Mouse (Mus musculus): ENCODE measurements around the gene Fgd5. TPM values are rescaled to one million over a fixed set of nuclear protein-coding genes. Genes with fewer than 3 reads are reported as not detected.
"Not testable (repeated sequence)": the region's sequence is repeated elsewhere in the genome, so short reads cannot be mapped to it uniquely, and the experiment has no call there.

Fgd5 gene
- total RNA-seq (2021), result 10 to 100 TPM; 24.8 to 26.4 TPM

DNA sequence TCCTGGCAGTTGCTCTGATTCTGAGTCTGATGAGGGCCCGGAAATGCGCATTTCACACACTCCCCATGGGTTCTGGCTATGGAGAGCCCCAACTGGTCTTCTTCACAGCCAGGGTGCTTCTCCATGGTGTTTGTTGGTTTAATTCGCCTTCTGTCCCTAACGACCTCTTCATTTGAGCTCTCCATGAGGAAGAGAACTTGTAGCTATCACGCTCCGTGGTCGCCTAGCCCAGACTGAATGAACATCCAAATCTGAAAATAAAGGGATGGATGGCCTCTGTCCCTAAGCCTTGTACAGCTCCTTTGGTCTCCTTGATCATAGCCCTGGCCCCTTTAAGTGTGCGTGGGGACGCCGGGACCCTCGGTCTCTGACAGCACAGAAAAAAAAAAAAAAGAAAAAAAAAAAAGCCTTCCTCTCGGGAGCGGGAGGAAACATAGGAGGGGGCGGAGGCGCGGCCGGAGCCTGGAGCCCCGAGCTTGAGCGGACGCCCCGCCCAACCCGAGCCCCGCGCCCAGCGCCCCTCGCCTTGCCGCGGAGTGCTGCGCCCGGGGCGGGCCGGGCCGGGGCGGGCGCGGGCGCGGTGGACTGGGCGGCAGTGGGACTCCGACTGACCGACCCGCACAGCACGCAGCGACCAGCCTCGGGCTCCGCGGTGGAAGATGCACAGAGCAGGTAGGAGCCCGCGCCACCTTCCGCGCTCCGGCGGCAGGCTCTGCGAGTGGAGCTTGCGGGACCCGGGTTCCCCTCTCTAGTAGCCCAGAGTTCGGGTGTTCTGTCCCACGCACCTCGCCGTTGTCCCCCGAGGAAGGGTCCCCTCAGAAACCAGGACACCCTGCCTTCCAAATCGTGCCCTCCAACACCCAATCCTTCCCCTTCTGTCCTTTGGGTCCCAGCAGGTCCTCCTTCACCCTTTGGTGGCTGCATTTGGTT, at the start of gene Fgd5:
Gene Fgd5, plus strand, starts transcription at position 508 of the 930 bp plus-strand sequence.
- peak; percentile 65 for DNase-seq

DNA sequence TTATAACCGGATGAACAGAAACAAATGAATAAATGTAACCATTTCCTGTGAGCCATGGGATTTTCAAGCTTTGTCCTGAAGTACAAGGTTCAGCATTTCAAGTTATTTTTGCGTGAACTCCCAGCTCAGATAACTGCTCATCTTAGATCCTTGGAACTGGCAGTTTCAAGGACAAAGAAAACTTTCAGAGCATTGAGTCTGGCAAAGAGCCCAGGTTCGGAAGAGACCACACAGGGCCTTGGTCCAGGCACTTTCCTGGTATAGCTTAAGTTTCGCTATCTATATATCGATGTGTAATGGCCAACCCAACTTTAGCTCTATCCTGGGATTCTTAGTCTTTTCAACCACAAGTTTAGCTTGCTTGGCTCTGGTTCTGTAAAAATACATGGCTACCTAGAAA, 47.4 kb upstream of the Fgd5 start:
- DNase-seq, result no peak

DNA sequence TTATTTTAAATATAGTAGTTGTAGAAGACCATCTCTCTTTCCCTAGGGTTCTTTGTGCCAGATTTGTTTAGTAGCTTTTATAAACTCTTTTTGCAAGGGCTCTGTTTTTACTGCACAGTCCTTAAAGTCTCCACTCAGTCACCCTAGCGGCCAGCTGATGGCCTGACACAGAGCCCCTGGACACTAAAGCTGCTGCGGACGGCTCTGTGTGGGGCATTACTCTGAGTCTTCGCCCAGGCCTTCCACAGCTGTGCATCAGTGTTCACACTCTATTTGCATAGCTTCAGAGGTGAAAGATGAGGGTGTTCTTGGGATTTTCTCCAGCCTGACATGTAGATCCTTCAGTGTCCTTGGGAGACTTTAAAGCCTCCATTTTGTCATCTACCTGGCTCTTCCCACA, 40.2 kb upstream of the Fgd5 start:
- no peak for DNase-seq

DNA sequence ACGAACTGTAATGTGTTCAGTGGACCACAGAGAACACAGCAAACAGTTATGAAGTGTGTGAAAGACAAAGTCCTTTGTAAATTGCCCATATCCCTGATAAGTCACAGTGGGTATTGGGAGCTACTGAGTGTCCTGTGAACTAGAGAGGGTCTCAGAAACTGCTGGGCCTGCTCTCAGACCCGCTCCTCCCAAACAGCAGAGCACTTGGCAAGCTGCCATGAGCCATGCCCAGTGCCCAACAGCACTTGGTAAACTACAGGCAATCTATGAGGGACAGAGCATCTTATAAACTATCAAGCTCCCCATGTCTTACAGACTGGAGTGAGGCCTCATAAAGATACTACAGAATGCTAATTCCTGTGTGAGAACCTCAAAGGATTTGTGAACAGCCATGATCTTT, 30.3 kb upstream of the Fgd5 start:
- DNase-seq, result peak; percentile 21

DNA sequence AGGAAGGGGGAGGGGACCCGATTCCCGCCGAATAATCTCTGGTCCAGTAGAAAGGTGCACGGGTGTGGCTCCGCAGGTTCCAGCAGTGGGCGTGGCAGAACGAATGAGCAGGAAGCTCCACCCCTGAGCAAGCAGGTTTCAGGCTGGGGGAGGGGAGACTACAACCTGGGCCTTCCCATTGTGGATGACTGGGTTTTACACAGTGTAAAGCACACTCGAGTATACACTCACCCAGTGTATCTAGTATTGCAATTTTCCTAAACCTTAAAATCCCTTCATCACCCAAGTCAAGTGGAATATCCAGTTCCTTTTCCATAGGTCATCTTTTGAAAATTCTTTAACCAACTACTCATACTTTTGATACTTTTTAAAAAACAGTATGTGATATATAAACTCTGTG, 20.7 kb upstream of the Fgd5 start:
- not testable (repeated sequence) for DNase-seq

DNA sequence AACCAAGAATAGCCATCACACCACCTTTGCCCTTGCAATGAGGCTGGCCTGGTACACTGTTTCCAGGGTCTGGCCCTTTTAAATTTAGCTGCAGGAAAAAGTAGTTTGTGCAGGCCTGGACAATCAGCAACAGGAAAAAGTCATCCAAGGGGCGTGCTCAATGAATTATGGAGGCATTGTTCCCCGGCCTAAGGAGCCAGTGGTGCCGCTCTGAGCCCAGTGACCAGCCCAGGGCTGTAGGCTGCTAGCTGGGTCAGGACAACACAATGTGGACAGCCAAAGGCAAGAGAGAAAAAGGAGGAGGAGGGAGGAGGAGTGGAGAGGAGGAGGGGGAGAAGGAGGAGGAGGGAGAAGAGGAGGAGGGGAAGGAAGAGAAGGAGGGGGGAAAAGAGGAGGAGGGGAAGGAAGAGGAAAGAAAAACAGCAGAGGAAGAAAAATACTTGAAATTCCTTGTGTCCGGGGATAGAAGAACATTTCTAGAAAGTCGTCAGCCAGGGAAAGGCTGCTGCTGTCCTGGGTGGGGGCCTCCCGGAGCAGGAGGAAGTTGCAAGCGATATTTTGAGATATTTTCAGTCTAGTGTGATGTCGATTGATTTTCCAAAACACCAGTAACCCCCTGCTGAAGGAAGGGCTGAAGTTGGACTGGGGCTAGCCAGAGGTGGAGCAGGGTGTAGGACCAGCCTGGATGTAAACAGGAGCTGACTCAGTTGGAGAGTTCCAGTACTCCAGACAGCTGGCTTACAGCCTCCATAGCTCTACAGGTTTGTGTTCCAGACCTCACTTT, 18.5 kb upstream of the Fgd5 start:
- DNase-seq, result peak; percentile 56

DNA sequence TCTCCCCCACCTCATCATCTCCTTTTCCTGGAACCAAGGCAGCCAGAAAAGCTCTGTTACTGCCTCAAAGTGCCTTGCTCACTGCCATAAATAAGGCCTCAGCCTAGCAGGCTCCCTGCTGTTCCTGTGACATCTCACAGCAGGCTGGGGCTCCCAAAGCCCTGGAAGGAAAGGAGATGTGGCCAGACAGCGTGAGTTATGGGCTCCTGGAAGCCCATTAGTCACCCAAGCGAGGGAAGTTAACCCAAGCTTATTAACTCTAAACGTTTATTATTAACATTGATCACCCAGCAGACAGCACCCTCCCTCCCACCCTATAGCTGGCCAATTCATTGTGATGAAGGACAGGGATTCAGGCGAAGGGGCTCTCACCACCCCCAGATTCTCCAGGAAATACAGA, 15.2 kb upstream of the Fgd5 start:
- no peak for DNase-seq

DNA sequence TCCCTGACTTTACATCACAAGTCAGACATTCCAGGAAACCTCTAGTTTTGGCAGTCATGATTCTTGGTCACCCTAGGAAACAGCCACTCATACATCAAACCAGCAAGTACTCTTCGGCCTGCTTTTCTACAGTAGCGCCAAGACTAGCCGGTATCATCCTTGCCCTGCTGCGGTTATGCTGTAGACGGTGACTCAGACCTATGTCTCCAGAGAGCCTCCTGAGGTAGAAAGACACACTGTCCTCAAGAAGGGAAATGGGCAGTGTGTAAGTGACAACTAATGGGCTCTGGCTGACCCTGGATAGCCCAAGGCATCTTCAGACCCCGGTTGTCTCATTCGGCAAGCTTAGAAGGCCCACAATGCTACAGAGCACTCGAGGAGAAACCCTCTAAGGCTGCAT, 13.6 kb upstream of the Fgd5 start:
- DNase-seq, result no peak

DNA sequence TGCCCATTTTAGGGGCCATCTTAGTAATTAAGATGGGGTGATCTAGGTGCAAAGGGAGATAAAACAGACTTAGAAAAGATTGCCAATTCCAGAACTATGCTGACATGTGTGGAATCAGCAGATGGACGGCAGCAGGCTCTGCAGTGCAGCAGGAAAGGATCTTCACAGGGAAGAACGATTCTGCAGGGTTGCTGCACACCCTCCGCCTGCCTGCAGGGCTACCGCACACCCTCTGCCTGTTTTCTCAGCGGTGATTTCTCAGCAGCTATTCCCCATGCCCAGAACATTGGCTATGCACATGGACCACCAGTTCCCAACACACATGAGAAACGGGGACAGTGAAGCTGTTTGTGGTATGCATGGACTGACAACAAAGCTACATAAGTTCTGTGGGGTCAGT, 12.7 kb upstream of the Fgd5 start:
- no peak for DNase-seq

DNA sequence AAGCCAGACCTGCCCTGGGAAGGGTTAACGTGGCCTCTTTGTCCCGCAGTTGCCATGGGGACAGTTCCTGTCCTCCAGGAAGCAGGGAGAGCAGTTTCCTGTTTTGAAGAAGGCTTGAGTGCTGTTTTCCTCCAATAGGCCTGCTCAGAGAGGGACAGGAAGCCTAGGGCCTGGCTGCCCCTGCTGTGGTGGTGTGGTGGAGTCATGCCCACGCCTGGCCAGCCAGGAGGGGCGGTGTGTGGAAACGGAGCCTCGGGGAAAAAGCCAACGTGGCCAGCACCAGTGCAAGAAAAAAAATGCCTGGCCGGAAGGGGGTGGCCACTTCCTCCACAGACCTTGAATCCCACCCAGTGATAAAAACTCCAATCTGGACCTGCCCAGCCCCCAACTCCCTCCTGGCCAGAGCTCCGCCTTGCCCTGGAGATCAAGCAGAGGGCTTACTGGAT, 6.5 kb upstream of the Fgd5 start:
- peak; percentile 75 for DNase-seq

DNA sequence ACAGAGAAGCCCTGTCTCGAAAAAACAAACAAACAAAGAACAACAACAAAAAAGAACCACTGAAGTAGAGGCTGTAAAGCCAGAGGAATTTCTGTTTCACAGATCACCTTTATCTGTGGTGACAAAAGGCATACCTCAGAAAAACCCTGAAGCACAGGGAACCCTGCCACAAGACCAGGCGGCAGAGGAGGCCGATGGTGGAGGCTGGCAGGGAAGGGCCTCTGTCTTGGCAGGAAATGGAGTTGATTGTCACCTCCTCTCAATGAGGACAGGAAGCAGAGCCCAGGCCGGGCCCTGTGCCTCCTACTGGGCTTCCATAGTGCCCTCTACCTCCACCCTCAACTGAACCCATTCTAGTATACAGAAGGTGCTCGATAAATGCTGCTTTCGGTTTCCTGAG, 4.7 kb upstream of the Fgd5 start:
- DNase-seq, result no peak

DNA sequence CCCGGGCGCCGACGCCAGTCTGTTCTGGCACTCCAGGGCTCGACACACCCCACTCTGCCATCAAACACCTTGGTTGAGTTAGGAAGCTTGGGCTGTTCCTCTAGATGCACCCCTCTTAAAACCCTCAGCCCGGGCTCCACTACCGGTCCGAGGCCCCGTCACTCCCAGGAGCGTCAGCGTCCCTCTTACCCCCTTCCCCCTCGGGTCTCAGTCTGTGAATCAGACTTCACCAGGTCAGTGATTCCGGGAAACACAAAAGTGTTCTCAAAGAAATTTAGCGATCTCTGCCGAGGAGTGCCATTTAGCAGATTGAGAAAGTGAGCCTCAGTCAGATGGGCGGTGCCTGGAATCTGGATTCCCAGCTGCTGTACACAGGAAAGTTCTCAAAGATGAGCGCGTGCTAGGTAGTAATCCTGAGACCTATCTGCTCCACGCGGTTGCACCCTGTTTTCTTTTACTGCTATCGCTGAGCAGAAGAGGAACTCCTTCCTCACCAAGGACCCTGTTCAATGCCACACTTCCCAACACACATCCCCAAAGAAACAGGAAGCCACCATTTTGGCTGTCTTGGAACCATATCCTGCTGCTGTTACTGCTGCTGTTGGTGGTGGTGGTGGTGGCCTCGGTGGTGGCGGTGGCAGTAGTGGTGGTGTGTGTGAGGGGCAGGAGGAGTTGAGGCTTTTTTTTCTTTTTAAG, 771 bp downstream of the Fgd5 start:
- DNase-seq, result no peak

DNA sequence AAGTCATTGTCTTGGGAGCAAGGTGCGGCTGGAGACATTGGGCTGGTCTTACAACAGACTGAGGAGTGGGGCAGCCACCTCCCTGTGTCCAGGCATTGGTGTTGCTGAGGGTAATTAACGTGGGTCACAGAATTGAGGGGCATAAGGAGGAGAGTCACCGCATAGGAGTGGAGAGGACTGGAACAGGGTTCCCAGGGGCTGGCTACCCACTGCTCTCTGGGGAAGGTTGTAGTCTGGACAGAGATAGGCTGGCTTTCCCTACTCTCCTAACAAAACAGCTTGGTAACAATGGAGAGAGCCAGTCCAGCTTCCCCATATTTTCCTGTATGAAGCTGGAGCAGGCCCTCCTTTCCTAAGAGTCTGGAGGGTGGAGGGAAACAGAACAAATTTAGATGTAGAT, 1.3 kb downstream of the Fgd5 start:
- no peak for DNase-seq

DNA sequence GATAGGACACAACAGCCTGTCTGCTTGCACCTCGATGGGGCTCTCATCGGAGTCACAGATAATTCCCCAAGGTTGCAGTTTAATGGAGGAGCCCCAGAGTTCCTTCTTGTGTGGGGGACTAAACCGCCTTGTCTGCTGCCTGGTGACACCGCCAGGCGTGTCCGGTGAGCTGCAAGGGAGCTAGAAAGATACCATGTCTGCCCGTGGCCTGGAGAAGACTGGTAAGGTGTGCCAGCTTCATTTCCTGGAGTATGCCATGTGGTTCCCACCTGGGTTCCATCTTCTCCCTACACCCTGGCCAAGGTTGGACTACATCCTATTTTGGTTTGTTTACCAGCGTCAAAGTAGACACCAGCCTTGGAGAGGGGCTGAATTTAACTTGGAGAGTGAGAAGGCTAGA, 11.4 kb downstream of the Fgd5 start:
- no peak for DNase-seq

DNA sequence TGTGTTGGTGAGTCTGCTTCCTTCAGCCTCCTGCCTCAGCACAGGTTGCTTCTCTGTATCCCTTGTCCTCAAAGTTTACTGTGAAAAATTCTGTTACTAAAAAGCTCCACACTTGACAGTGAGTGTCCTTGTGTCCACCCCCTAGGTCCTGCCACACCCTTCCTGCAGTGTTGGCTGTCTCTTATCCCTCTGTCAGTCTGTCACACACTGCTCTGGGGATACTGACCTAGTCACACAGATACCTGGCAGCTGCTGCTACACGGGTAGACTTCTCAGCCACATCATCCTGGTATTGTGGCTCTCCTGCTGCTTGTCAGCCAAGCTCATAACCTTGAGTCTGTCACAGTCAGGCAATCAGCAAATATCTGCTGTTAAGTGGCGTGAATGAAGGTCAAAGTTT, 14.1 kb downstream of the Fgd5 start:
- no peak for DNase-seq

DNA sequence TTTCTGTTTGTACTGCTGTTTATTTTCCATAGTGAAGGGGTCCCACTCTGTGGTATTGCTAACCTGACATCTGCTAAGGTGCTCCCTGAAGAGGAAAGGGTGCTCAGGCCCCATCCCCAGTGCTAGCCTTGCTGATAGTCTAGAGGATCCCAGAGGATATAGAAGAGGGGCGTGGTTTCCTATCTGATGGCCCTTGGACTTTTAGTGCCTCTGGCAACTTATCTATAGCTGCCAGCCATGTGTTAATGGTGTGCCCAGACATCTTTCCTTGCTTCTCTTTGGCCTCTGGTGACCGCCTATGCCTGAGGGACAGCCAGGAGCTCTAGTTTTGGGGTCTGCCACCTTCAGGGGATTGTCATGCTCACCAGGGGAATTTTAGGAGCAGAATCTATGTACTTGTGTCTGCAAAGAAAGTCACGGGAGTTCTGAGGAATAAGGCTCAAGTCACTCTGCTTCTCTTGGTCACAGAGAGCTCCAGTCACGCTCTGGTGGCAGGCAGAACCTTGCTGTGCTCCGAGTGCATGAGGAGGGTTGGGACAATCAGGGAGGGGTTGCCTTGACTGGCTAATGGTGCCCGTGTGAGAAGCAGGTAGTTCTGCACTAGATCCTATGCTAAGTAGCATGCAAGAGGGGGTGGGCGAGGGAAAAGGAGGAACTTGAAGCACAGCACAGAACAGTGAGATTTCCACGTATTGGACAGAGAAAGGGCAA, 15.3 kb downstream of the Fgd5 start:
- no peak for DNase-seq

DNA sequence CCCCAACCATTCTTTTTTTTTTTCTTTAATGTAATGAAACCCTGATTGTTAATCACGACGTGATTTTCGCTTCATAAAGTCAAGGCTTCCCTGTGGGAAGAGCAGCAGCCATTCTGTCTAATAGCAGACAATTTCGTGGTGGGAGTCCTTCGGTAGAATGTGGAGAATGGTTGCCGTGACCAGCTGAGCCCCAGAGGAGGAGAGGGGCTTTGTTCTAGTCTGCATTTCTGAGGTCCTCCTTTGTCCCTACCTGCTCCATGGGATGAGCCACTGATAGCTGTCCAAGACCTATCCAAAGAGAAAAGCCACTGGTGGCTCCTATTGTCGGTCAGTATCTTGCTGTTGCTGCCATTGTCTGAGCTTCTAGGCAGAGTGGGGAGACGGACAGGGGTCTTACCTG, 17.4 kb downstream of the Fgd5 start:
- no peak for DNase-seq

DNA sequence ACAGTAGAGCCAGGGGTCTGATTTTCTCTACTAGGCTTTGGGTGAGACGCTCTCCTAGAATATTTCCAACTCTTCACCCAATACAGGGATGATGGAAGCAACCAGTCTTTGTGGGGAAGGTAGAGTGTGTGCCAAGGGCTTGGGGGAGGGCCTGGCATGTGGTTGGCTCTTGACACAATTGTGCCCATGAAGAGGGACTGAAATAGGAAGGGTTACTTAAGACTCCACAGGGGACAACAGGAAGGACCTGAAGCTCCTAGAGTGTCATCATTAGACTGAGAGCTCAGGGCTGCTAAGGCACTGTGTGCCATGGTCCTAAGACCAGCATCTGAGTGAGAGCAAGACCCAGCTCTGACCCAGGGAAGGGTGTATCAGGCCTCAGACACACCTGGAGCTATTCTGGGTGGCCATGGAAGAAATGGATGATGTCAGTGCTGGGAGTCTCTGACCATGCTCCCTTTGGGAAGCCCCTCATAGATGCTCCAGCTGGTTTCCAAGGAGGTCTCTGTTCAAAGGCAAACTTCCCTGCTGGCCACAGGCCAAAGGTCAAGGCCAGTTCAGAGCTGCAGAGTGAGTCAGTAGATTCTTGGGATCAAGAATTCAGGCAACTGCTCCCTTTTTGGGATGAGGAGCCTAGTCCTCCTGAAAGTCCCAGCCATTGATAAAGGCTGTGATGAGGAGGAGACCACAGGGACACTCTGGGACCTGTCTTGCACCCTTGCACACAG, 24.0 kb downstream of the Fgd5 start:
- peak; percentile 29 for DNase-seq

DNA sequence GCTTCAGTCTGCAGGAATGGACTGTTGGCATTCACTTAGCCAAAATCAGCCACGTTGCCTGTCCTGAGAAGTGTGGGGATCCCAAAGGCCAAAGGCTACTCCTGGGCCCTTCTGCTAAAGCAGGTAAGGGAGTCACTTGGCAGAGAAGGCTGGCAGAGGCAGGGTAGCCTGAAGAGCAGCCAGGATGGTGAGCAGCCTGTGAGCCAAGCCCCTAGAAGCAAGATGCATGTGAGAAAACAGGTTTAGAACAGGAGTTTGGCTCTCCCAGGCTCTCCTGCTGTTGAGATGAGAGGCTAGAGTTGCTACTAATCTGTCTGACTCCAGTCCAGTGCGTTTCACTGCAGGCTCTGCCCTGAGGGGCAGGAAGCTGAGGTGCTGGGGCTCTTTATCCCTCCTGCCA, 25.0 kb downstream of the Fgd5 start:
- no peak for DNase-seq

DNA sequence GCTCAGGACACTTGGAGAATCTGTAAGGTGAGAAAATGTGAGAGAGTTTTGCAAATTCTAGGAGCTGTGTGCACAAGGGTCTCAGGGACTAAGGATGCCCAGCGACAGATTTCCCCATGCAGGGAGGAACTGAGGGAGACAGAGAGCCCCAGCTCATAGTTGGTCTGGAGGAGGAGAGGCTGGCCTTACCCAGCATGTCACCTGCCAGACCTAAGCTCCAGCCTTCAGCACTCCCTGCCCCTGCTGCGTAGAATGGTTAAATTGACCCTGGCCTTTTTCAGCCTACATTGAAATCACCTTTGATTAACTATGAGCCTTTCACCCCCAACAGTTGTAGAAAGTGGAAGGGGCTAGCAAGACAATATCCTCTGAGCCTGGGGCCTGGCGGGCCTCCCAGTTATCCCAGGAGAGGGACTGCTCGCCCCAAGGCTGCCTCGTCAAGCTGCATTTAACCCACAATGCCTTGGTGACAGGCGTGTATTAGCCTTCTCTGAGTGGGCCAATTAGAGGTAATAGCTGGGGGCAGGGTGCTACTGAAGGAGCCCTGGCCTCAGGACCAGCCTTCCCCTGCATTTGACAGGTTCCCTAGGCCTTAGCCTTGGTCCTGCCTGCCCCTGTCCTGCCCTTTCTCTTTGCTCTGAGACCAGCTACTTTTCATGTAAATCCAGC, 25.6 kb downstream of the Fgd5 start:
- no peak for DNase-seq

DNA sequence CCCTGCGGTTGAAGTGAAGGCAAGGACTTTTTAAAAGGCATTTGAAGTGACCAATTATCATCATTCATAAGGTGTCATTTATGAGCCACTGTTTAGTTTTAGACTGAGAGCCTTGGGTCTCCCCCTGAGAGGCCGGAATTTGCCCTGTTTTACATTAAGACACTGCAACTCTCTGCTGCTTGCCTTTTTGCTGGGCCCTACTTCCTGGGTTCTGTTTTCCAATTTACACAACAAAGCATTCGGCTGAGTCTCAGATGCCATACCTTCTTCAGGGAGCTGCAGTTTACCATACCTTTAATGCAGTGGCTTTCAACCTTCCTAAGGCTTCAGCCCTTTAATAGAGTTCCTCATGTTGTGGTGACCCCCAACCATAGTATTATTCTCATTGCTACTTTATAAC, 26.1 kb downstream of the Fgd5 start:
- DNase-seq, result no peak
